Mouse (Mus musculus): ENCODE results near the gene Gm20388. TPM values are rescaled to one million over a fixed set of nuclear protein-coding genes. Genes with fewer than 3 reads are reported as not detected.

Gm20388 gene
- polyA plus RNA-seq, 1 experiment from 2014 or later, result not detected

GRCm38 (mm10) chr8:123643330-123644051 lies 3732.8 kb downstream of the Gm20388 start:
- H3K27ac ChIP-seq (replicated peaks), result no peak overlapping the region
- peak overlapping the region; percentile 61 for H3K4me2 ChIP-seq
- WGBS, result 18% methylated on average over 25 of the region's 25 CpGs
- H3K9me3 ChIP-seq, result no peaks in the 10 kb centered on the region
- H3K36me3 ChIP-seq, result no peaks in the 10 kb centered on the region
- H3K4me1 ChIP-seq, result peaks cover 6% of the 10 kb centered on the region; the same call in 1 of the 2 replicates
- H3K4me3 ChIP-seq, result peak overlapping the region; percentile 36
- 0 out of 2 replicates have a peak overlapping the region, but pooled peaks have one; percentile 45 for H3K9ac ChIP-seq
- ATAC-seq (ENCODE audit: extremely low read depth, insufficient number of reproducible peaks, low FRiP score, low TSS enrichment), result no peak
- peaks cover 21% of the 10 kb centered on the region for H3K27me3 ChIP-seq (replicated peaks)

- Histone ChIP-seq H3K4me2 (no peak overlapping the region), H3K27me3 (replicated peaks) (peaks cover 21% of the 10 kb centered on the region), H3K27ac (replicated peaks) (no peak overlapping the region), H3K4me1 (peaks cover 11% of the 10 kb centered on the region), H3K36me3 (no peaks in the 10 kb centered on the region), H3K4me3 (no peak overlapping the region), H3K9me3 (no peaks in the 10 kb centered on the region), H3K9ac (no peak overlapping the region)
- WGBS, result 80% methylated on average over 9 of the region's 9 CpGs
- no peak for ATAC-seq (ENCODE audit: extremely low read depth, insufficient number of reproducible peaks, low FRiP score, low TSS enrichment)
Observed at GRCm38 (mm10) chr8:123645229-123645628, 3734.6 kb downstream of the Gm20388 start.

- H3K4me1 ChIP-seq, result peaks cover 31% of the 10 kb centered on the region
- peak overlapping the region; percentile 46 for H3K27ac ChIP-seq (replicated peaks)
- no peaks in the 10 kb centered on the region for H3K9me3 ChIP-seq
- 58% methylated on average over 17 of the region's 17 CpGs for WGBS
- no peak overlapping the region for H3K9ac ChIP-seq
- H3K27me3 ChIP-seq (replicated peaks), result peaks cover 21% of the 10 kb centered on the region
- no peak overlapping the region for H3K4me2 ChIP-seq
- no peaks in the 10 kb centered on the region for H3K36me3 ChIP-seq
- H3K4me3 ChIP-seq, result no peak overlapping the region
- no peak for ATAC-seq (ENCODE audit: extremely low read depth, insufficient number of reproducible peaks, low FRiP score, low TSS enrichment)
Observed at GRCm38 (mm10) chr8:123648245-123649170, 3737.9 kb downstream of the Gm20388 start.

GRCm38 (mm10) chr8:123649483-123649882 lies 3738.8 kb downstream of the Gm20388 start:
- Histone ChIP-seq H3K27ac (replicated peaks) (no peak overlapping the region), H3K9ac (no peak overlapping the region), H3K4me3 (no peak overlapping the region), H3K36me3 (no peaks in the 10 kb centered on the region), H3K9me3 (no peaks in the 10 kb centered on the region), H3K4me2 (no peak overlapping the region), H3K27me3 (replicated peaks) (peaks cover 18% of the 10 kb centered on the region; the same call in 1 of the 2 replicates), H3K4me1 (peaks cover 31% of the 10 kb centered on the region)
- 82% methylated on average over 12 of the region's 12 CpGs for WGBS
- ATAC-seq (ENCODE audit: extremely low read depth, insufficient number of reproducible peaks, low FRiP score, low TSS enrichment), result no peak

GRCm38 (mm10) chr8:123651390-123652098 lies 3740.9 kb downstream of the Gm20388 start:
- Histone ChIP-seq H3K9ac (peak overlapping the region; percentile 33; the same call in 1 of the 2 replicates), H3K4me1 (peaks cover 48% of the 10 kb centered on the region), H3K36me3 (peaks cover 9% of the 10 kb centered on the region), H3K27me3 (replicated peaks) (0 out of 2 replicates have a peak, but pooled peaks cover 8% of the 10 kb centered on the region), H3K4me2 (no peak overlapping the region), H3K27ac (replicated peaks) (peak overlapping the region; percentile 42; the same call in 1 of the 2 replicates), H3K4me3 (no peak overlapping the region), H3K9me3 (no peaks in the 10 kb centered on the region)
- 66% methylated on average over 5 of the region's 5 CpGs for WGBS
- no peak for ATAC-seq (ENCODE audit: extremely low read depth, insufficient number of reproducible peaks, low FRiP score, low TSS enrichment)

GRCm38 (mm10) chr8:123652641-123653040 lies 3742.0 kb downstream of the Gm20388 start:
- Histone ChIP-seq H3K4me3 (no peak overlapping the region), H3K27me3 (replicated peaks) (0 out of 2 replicates have a peak, but pooled peaks cover 4% of the 10 kb centered on the region), H3K9ac (no peak overlapping the region), H3K4me2 (no peak overlapping the region), H3K9me3 (no peaks in the 10 kb centered on the region), H3K27ac (replicated peaks) (peak overlapping the region; percentile 91; the same call in 1 of the 2 replicates), H3K4me1 (peaks cover 48% of the 10 kb centered on the region), H3K36me3 (peaks cover 20% of the 10 kb centered on the region)
- 56% methylated on average over 4 of the region's 4 CpGs for WGBS
- ATAC-seq (ENCODE audit: extremely low read depth, insufficient number of reproducible peaks, low FRiP score, low TSS enrichment), result no peak

- H3K27ac ChIP-seq (replicated peaks), result peak within 1 kb of the TSS; percentile 91
- peak within 1 kb of the TSS; percentile 87 for H3K4me3 ChIP-seq
- H3K27me3 ChIP-seq (replicated peaks), result 0 out of 2 replicates have a peak, but pooled peaks cover 4% of the 10 kb centered on the region
- peaks cover 43% of the 10 kb centered on the region for H3K4me1 ChIP-seq
- H3K9me3 ChIP-seq, result no peaks in the 10 kb centered on the region
- ATAC-seq (ENCODE audit: extremely low read depth, insufficient number of reproducible peaks, low FRiP score, low TSS enrichment), result peak; percentile 68; the same call in 1 of the 2 replicates
- peak within 1 kb of the TSS; percentile 96 for H3K9ac ChIP-seq
- H3K4me2 ChIP-seq, result peak within 1 kb of the TSS; percentile 72
- peaks cover 28% of the 10 kb centered on the region for H3K36me3 ChIP-seq
- 0% methylated on average over 58 of the region's 58 CpGs for WGBS
Observed at GRCm38 (mm10) chr8:123653308-123653993, 3742.8 kb downstream of the Gm20388 start, which contains the start of gene Rhou. Gene Rhou, plus strand, starts transcription at chr8:123653929.

GRCm38 (mm10) chr8:123653994-123654569 lies 3743.4 kb downstream of the Gm20388 start:
- ATAC-seq (ENCODE audit: extremely low read depth, insufficient number of reproducible peaks, low FRiP score, low TSS enrichment), result 0 out of 2 replicates have a peak, but pooled peaks have one; percentile 10
- peak overlapping the region; percentile 96 for H3K9ac ChIP-seq
- H3K27ac ChIP-seq (replicated peaks), result peak overlapping the region; percentile 91
- WGBS, result under 1% methylated on average over 34 of the region's 77 CpGs
- peak overlapping the region; percentile 87 for H3K4me3 ChIP-seq
- no peaks in the 10 kb centered on the region for H3K9me3 ChIP-seq
- H3K4me1 ChIP-seq, result peaks cover 38% of the 10 kb centered on the region
- 0 out of 2 replicates have a peak, but pooled peaks cover 4% of the 10 kb centered on the region for H3K27me3 ChIP-seq (replicated peaks)
- H3K36me3 ChIP-seq, result peaks cover 34% of the 10 kb centered on the region
- peak overlapping the region; percentile 72 for H3K4me2 ChIP-seq

GRCm38 (mm10) chr8:123654763-123655162 lies 3744.1 kb downstream of the Gm20388 start:
- Histone ChIP-seq H3K4me3 (peak overlapping the region; percentile 87), H3K4me1 (peaks cover 41% of the 10 kb centered on the region), H3K36me3 (peaks cover 38% of the 10 kb centered on the region), H3K9me3 (no peaks in the 10 kb centered on the region), H3K27me3 (replicated peaks) (0 out of 2 replicates have a peak, but pooled peaks cover 4% of the 10 kb centered on the region), H3K9ac (peak overlapping the region; percentile 96), H3K27ac (replicated peaks) (peak overlapping the region; percentile 91), H3K4me2 (peak overlapping the region; percentile 72)
- ATAC-seq (ENCODE audit: extremely low read depth, insufficient number of reproducible peaks, low FRiP score, low TSS enrichment), result no peak
- WGBS, result 25% methylated on average over 5 of the region's 5 CpGs

GRCm38 (mm10) chr8:123655351-123655779 lies 3744.7 kb downstream of the Gm20388 start:
- Histone ChIP-seq H3K4me1 (peaks cover 46% of the 10 kb centered on the region), H3K9ac (peak overlapping the region; percentile 96), H3K4me3 (peak overlapping the region; percentile 87), H3K4me2 (peak overlapping the region; percentile 72), H3K27me3 (replicated peaks) (0 out of 2 replicates have a peak, but pooled peaks cover 4% of the 10 kb centered on the region), H3K36me3 (peaks cover 42% of the 10 kb centered on the region), H3K27ac (replicated peaks) (peak overlapping the region; percentile 91), H3K9me3 (no peaks in the 10 kb centered on the region)
- no peak for ATAC-seq (ENCODE audit: extremely low read depth, insufficient number of reproducible peaks, low FRiP score, low TSS enrichment)
- WGBS, result 9% methylated on average over 8 of the region's 8 CpGs

Measured in heart, embryonic 13.5 days (tissue).